Mouse (Mus musculus): ENCODE measurements around the gene Ctbp2. TPM values are rescaled to one million over a fixed set of nuclear protein-coding genes. Genes with fewer than 3 reads are reported as not detected.

Ctbp2 gene
- polyA plus RNA-seq (2015; fragmentation: Nextera tagmentation; extraction: Ambion mirVana), result 20.4 and 23.1 TPM in 2 replicates

DNA sequence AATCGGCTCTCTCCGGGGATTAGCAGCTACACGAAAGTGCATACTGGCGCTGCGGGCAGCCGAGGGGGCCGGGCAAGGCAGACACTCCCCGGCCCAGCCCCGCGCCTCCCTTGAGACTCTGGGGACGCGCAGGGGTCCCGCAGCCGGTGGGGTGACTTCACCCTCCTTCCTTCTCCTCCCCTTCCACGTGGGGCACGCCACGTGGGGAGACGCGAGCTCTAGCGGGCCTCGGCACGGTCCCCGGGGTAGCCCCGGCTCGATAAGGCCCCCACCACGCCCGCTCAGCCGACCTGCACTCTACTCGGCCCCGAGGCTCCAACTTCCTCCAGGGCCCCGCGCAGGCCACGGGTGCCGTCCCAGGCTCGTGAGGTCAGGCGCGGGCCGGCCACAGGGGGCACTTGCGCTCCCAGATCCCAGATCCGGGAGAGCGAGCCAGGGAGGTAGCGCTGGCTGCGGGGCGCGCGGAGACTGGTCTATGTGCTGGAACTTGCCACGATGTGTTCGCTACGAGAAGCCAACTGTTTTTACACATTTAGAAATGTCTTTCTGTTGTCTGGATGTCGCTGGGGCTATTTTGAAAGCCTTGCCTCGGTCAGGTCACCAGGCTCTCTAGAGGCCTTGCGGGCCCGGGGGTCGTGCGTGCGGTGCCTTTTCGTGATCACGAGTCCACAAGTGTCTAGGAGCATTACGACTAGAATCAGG lies at the start of gene Ctbp2:
Gene Ctbp2, minus strand, starts transcription at position 356 of the 702 bp plus-strand sequence.

DNA sequence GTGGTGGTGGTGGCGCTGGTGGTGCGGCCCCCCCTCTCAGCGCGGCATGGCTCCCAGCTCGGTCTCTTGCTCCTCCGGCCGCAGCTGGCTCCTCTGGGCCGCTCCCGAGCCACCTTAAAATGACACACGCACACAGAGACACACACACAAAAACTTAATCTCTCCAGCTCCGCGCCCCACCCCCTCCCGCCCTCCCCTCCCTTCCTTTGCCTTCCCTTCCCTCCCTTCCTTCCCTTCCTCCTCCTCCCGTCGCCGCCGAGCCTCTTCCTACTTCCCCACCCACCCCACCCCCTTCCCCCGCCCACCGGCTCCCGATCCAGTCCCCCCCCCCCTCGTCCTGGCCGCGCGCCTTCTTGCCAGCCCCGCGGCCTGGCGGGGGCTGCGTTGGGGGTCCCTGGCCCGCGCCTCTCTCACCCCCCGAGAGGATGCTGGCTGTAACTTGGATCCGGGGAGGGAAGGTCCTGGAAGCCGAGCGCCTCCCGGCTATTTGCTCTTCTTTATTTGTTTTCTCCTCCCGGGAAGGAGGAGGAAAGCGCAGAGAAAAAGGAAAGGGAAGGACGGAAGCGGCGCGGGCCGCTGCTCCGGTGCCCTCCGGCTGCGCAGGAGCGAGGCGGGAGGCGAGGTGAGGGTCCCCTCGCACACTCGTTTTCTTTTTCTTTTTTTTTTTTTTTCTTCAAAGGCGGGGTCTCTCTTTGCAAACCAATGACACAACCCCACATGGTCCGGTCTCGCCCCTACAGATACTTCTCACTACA lies 733 bp downstream of the Ctbp2 start, which contains the start of gene Fgfr2:
Gene Fgfr2, minus strand, starts transcription at position 107 of the 755 bp plus-strand sequence.

Other genes with a start within 250 kb of the Ctbp2 start
- 8.1 and 8.6 TPM in 2 replicates for gene Zranb1, start 193.2 kb downstream of the Ctbp2 start, polyA plus RNA-seq (2015; fragmentation: Nextera tagmentation; extraction: Ambion mirVana)
- 2.1 and 5.5 TPM in 2 replicates for gene Fgfr2, start 1.0 kb downstream of the Ctbp2 start, polyA plus RNA-seq (2015; fragmentation: Nextera tagmentation; extraction: Ambion mirVana)

Measured in skeletal muscle tissue, postnatal 0 days (tissue).